Mouse (Mus musculus): ENCODE measurements around the gene Selenbp2.
"Not testable (repeated sequence)": the region's sequence is repeated elsewhere in the genome, so short reads cannot be mapped to it uniquely, and the experiment has no call there.

Selenbp2 gene

GRCm38 (mm10) chr3:94693329-94693825 is at the start of gene Selenbp2:
Gene Selenbp2, plus strand, starts transcription at chr3:94693556.
- H3K27me3 ChIP-seq (ENCODE audit: control insufficient read depth, insufficient read depth, low read length, poor library complexity, severe bottlenecking): no peaks in the 10 kb centered on the region
- H3K36me3 ChIP-seq (ENCODE audit: control insufficient read depth, insufficient read depth, low read length, poor library complexity, severe bottlenecking): no peaks in the 10 kb centered on the region
- no peak for DNase-seq (ENCODE audit: low read depth, low spot score)

GRCm38 (mm10) chr3:94648755-94649590 is 44.4 kb upstream of the Selenbp2 start:
- H3K36me3 ChIP-seq (ENCODE audit: control insufficient read depth, insufficient read depth, low read length, poor library complexity, severe bottlenecking): no peaks in the 10 kb centered on the region
- H3K27me3 ChIP-seq (ENCODE audit: control insufficient read depth, insufficient read depth, low read length, poor library complexity, severe bottlenecking): no peaks in the 10 kb centered on the region
- DNase-seq (ENCODE audit: low read depth, low spot score): no peak

- H3K36me3 ChIP-seq (ENCODE audit: control insufficient read depth, insufficient read depth, low read length, poor library complexity, severe bottlenecking): no peaks in the 10 kb centered on the region
- no peak for DNase-seq (ENCODE audit: low read depth, low spot score)
- no peaks in the 10 kb centered on the region for H3K27me3 ChIP-seq (ENCODE audit: control insufficient read depth, insufficient read depth, low read length, poor library complexity, severe bottlenecking)
Observed at GRCm38 (mm10) chr3:94650409-94650808, 42.9 kb upstream of the Selenbp2 start.

- not testable (repeated sequence) for DNase-seq (ENCODE audit: low read depth, low spot score); H3K36me3 ChIP-seq (ENCODE audit: control insufficient read depth, insufficient read depth, low read length, poor library complexity, severe bottlenecking); H3K27me3 ChIP-seq (ENCODE audit: control insufficient read depth, insufficient read depth, low read length, poor library complexity, severe bottlenecking)
Observed at GRCm38 (mm10) chr3:94653967-94654366, 39.4 kb upstream of the Selenbp2 start.

GRCm38 (mm10) chr3:94657852-94658739 is 35.3 kb upstream of the Selenbp2 start:
- not testable (repeated sequence) for H3K27me3 ChIP-seq (ENCODE audit: control insufficient read depth, insufficient read depth, low read length, poor library complexity, severe bottlenecking); DNase-seq (ENCODE audit: low read depth, low spot score); H3K36me3 ChIP-seq (ENCODE audit: control insufficient read depth, insufficient read depth, low read length, poor library complexity, severe bottlenecking)

- H3K36me3 ChIP-seq (ENCODE audit: control insufficient read depth, insufficient read depth, low read length, poor library complexity, severe bottlenecking); H3K27me3 ChIP-seq (ENCODE audit: control insufficient read depth, insufficient read depth, low read length, poor library complexity, severe bottlenecking); DNase-seq (ENCODE audit: low read depth, low spot score): not testable (repeated sequence)
Observed at GRCm38 (mm10) chr3:94658740-94659095, 34.6 kb upstream of the Selenbp2 start, which contains the start of gene Tuft1. Gene Tuft1, minus strand, starts transcription at chr3:94658872.

GRCm38 (mm10) chr3:94659142-94659748 is 34.1 kb upstream of the Selenbp2 start:
- DNase-seq (ENCODE audit: low read depth, low spot score): peak; percentile 37
- H3K36me3 ChIP-seq (ENCODE audit: control insufficient read depth, insufficient read depth, low read length, poor library complexity, severe bottlenecking); H3K27me3 ChIP-seq (ENCODE audit: control insufficient read depth, insufficient read depth, low read length, poor library complexity, severe bottlenecking): not testable (repeated sequence)

- not testable (repeated sequence) for H3K36me3 ChIP-seq (ENCODE audit: control insufficient read depth, insufficient read depth, low read length, poor library complexity, severe bottlenecking); DNase-seq (ENCODE audit: low read depth, low spot score); H3K27me3 ChIP-seq (ENCODE audit: control insufficient read depth, insufficient read depth, low read length, poor library complexity, severe bottlenecking)
Observed at GRCm38 (mm10) chr3:94660841-94661240, 32.5 kb upstream of the Selenbp2 start.

GRCm38 (mm10) chr3:94665060-94665802 is 28.1 kb upstream of the Selenbp2 start:
- H3K27me3 ChIP-seq (ENCODE audit: control insufficient read depth, insufficient read depth, low read length, poor library complexity, severe bottlenecking); H3K36me3 ChIP-seq (ENCODE audit: control insufficient read depth, insufficient read depth, low read length, poor library complexity, severe bottlenecking); DNase-seq (ENCODE audit: low read depth, low spot score): not testable (repeated sequence)

GRCm38 (mm10) chr3:94665896-94666295 is 27.5 kb upstream of the Selenbp2 start:
- not testable (repeated sequence) for H3K27me3 ChIP-seq (ENCODE audit: control insufficient read depth, insufficient read depth, low read length, poor library complexity, severe bottlenecking); H3K36me3 ChIP-seq (ENCODE audit: control insufficient read depth, insufficient read depth, low read length, poor library complexity, severe bottlenecking); DNase-seq (ENCODE audit: low read depth, low spot score)

GRCm38 (mm10) chr3:94675101-94675500 is 18.3 kb upstream of the Selenbp2 start:
- not testable (repeated sequence) for H3K36me3 ChIP-seq (ENCODE audit: control insufficient read depth, insufficient read depth, low read length, poor library complexity, severe bottlenecking); DNase-seq (ENCODE audit: low read depth, low spot score); H3K27me3 ChIP-seq (ENCODE audit: control insufficient read depth, insufficient read depth, low read length, poor library complexity, severe bottlenecking)

- Histone ChIP-seq H3K27me3 (ENCODE audit: control insufficient read depth, insufficient read depth, low read length, poor library complexity, severe bottlenecking) (no peaks in the 10 kb centered on the region), H3K36me3 (ENCODE audit: control insufficient read depth, insufficient read depth, low read length, poor library complexity, severe bottlenecking) (no peaks in the 10 kb centered on the region)
- no peak for DNase-seq (ENCODE audit: low read depth, low spot score)
Observed at GRCm38 (mm10) chr3:94679351-94679841, 14.0 kb upstream of the Selenbp2 start.

GRCm38 (mm10) chr3:94680032-94680431 is 13.3 kb upstream of the Selenbp2 start:
- not testable (repeated sequence) for H3K27me3 ChIP-seq (ENCODE audit: control insufficient read depth, insufficient read depth, low read length, poor library complexity, severe bottlenecking); H3K36me3 ChIP-seq (ENCODE audit: control insufficient read depth, insufficient read depth, low read length, poor library complexity, severe bottlenecking); DNase-seq (ENCODE audit: low read depth, low spot score)

- DNase-seq (ENCODE audit: low read depth, low spot score): no peak
- Histone ChIP-seq H3K36me3 (ENCODE audit: control insufficient read depth, insufficient read depth, low read length, poor library complexity, severe bottlenecking) (no peaks in the 10 kb centered on the region), H3K27me3 (ENCODE audit: control insufficient read depth, insufficient read depth, low read length, poor library complexity, severe bottlenecking) (no peaks in the 10 kb centered on the region)
Observed at GRCm38 (mm10) chr3:94680783-94681182, 12.6 kb upstream of the Selenbp2 start.

Measured in splenic B cell, adult 2 months (primary cell).